Mouse (Mus musculus): ENCODE results near the gene Pym1. TPM values are rescaled to one million over a fixed set of nuclear protein-coding genes. Genes with fewer than 3 reads are reported as not detected.
"Not testable (repeated sequence)": the region's sequence is repeated elsewhere in the genome, so short reads cannot be mapped to it uniquely, and the experiment has no call there.

The Pym1 gene
- polyA plus RNA-seq, 1 experiment from 2014 or later: 55.4 TPM

DNA sequence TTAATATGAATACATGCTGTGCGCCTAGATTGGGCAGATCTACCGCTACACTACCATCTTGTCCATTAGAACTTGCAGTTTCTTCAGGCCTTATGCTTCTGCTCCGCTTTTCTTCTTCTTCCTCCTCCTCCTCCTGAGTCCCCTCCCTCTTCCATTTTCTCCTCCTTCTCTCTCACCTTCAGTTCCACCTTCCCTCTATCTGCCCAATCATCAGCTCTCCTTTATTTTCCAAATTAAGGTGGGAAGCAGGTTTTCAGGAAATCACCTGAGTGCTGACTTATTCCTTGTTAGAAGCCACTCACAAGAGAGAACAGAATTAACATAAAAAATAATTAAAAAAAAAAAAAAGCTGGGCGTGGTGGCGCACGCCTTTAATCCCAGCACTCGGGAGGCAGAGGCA lies 36.4 kb upstream of the Pym1 start:
- H3K27me3 ChIP-seq (replicated peaks; ENCODE audit: control insufficient read depth, insufficient read depth, low read length); H3K9me3 ChIP-seq (replicated peaks; ENCODE audit: control insufficient read depth, low read length); H3K9ac ChIP-seq (ENCODE audit: low read length); H3K36me3 ChIP-seq (ENCODE audit: control insufficient read depth, insufficient read depth, low read length); DNase-seq (ENCODE audit: low spot score); H3K4me2 ChIP-seq (ENCODE audit: low read length); H3K4me1 ChIP-seq (ENCODE audit: control insufficient read depth, insufficient read depth, low read length); ATAC-seq; H3K4me3 ChIP-seq (ENCODE audit: low read depth, low read length); H3K27ac ChIP-seq (ENCODE audit: low read depth, low read length): not testable (repeated sequence)
- WGBS: 95% methylated on average over 7 of the region's 7 CpGs

DNA sequence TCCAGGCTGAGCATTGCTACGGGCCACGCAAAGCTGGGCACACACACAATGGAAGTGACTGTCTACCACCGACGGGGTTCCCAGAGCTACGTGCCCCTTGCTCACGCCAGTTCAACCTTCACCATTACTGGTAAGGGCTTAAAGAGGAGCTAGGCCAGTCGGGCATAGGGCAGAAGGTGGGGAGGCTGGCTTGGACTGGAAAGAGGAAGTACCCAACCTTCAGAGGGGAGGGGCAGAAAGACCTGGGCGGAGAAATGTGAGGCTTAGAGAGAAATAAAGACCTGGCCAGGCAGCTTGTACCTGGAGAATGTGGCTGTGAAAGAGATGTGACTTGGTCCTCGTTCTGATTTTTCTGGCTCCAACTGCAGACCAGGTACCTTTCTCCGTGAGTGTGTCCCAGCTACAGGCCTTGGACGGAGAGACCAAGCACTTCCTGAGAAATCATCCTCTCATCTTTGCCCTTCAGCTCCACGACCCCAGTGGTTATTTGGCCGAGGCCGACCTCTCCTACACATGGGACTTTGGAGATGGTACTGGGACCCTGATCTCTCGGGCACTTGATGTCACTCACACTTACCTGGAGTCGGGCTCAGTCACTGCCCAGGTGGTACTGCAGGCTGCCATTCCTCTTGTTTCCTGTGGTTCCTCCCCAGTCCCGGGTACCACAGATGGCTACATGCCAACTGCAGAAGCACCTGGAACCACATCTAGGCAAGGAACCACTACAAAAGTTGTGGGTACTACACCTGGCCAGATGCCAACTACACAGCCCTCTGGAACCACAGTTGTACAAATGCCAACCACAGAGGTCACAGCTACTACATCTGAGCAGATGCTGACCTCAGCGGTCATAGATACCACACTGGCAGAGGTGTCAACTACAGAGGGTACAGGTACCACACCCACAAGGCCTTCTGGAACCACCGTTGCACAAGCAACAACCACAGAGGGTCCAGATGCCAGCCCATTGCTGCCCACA lies 31.8 kb upstream of the Pym1 start:
- Histone ChIP-seq H3K27me3 (replicated peaks; ENCODE audit: control insufficient read depth, insufficient read depth, low read length) (no peaks in the 10 kb centered on the region), H3K9ac (ENCODE audit: low read length) (no peak overlapping the region), H3K4me3 (ENCODE audit: low read depth, low read length) (no peak overlapping the region), H3K4me1 (ENCODE audit: control insufficient read depth, insufficient read depth, low read length) (no peaks in the 10 kb centered on the region), H3K36me3 (ENCODE audit: control insufficient read depth, insufficient read depth, low read length) (no peaks in the 10 kb centered on the region), H3K4me2 (ENCODE audit: low read length) (no peak overlapping the region), H3K9me3 (replicated peaks; ENCODE audit: control insufficient read depth, low read length) (no peaks in the 10 kb centered on the region), H3K27ac (ENCODE audit: low read depth, low read length) (no peak overlapping the region)
- WGBS: 87% methylated on average over 19 of the region's 19 CpGs
- no peak for ATAC-seq
- DNase-seq (ENCODE audit: low spot score): no peak

DNA sequence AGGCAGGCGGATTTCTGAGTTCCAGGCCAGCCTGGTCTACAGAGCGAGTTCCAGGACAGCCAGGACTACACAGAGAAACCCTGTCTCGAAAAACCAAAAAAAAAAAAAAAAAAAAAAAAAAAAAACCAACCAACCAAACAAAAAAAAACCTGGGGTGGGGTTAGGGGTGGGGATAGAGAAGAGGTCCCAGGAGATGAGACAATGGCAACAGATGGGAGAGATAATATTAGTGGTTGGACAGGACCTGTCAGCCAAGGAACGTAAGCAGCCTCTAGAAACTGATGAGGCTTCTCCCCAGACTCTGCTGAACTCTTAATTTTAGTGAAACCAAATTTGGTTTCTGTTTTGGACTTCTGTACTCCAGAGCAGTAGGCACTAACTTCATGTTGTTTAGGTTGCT lies 22.2 kb upstream of the Pym1 start:
- not testable (repeated sequence) for H3K36me3 ChIP-seq (ENCODE audit: control insufficient read depth, insufficient read depth, low read length); DNase-seq (ENCODE audit: low spot score); H3K9ac ChIP-seq (ENCODE audit: low read length); H3K27ac ChIP-seq (ENCODE audit: low read depth, low read length); H3K4me3 ChIP-seq (ENCODE audit: low read depth, low read length); H3K4me2 ChIP-seq (ENCODE audit: low read length); H3K9me3 ChIP-seq (replicated peaks; ENCODE audit: control insufficient read depth, low read length); H3K27me3 ChIP-seq (replicated peaks; ENCODE audit: control insufficient read depth, insufficient read depth, low read length); H3K4me1 ChIP-seq (ENCODE audit: control insufficient read depth, insufficient read depth, low read length); ATAC-seq
- 80% methylated on average over 3 of the region's 4 CpGs for WGBS

DNA sequence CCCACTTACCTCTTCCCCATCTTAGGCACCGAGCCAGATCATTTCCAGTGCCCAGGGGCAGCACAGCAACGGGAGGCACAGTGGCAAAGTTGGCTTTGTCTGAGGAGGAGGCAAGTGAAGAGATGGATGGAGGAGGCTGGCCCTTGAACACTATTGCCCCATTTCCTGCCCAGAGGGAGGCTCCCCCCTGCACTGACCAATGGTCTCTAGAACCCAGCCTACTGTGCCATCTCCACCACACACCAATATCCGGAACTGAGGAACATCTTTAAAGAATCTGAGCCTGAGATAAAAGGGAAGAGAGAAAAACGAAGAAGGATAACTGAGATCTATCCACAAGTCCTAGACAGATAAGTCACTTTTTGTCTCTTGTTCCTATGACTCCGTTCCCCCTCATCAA lies 19.6 kb upstream of the Pym1 start:
- Histone ChIP-seq H3K27ac (ENCODE audit: low read depth, low read length) (no peak overlapping the region), H3K4me3 (ENCODE audit: low read depth, low read length) (no peak overlapping the region), H3K9me3 (replicated peaks; ENCODE audit: control insufficient read depth, low read length) (no peaks in the 10 kb centered on the region), H3K9ac (ENCODE audit: low read length) (no peak overlapping the region), H3K36me3 (ENCODE audit: control insufficient read depth, insufficient read depth, low read length) (no peaks in the 10 kb centered on the region), H3K4me1 (ENCODE audit: control insufficient read depth, insufficient read depth, low read length) (no peaks in the 10 kb centered on the region), H3K27me3 (replicated peaks; ENCODE audit: control insufficient read depth, insufficient read depth, low read length) (no peaks in the 10 kb centered on the region), H3K4me2 (ENCODE audit: low read length) (no peak overlapping the region)
- no peak for ATAC-seq
- DNase-seq (ENCODE audit: low spot score): no peak
- WGBS: 82% methylated on average over 5 of the region's 5 CpGs

DNA sequence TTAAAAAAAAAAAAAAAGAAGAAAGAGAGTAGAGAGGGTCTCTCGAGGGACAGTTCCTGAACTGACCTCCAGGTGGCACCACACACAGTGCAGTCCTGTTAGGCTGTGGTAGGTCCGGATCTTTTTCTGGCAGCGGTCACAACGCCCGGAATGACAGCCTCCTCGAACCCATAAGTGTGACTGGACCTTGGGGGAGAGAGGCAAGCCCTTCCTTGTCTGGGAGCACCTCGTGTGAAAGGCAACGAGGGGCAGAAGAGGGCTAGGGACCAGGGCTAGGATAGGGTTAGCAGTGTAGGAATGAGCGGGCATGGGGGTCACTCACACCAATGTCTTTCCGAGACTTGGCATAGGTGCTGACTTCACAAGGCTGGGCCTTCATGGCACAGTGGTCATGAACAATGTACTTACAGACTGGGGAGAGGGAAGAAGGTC lies 16.7 kb upstream of the Pym1 start:
- peak; percentile 78 for DNase-seq (ENCODE audit: low spot score)
- peak; percentile 67 for ATAC-seq
- H3K4me1 ChIP-seq (ENCODE audit: control insufficient read depth, insufficient read depth, low read length): no peaks in the 10 kb centered on the region
- no peak overlapping the region for H3K4me3 ChIP-seq (ENCODE audit: low read depth, low read length)
- H3K27ac ChIP-seq (ENCODE audit: low read depth, low read length): no peak overlapping the region
- H3K36me3 ChIP-seq (ENCODE audit: control insufficient read depth, insufficient read depth, low read length): no peaks in the 10 kb centered on the region
- no peak overlapping the region for H3K9ac ChIP-seq (ENCODE audit: low read length)
- no peaks in the 10 kb centered on the region for H3K27me3 ChIP-seq (replicated peaks; ENCODE audit: control insufficient read depth, insufficient read depth, low read length)
- 17% methylated on average over 10 of the region's 10 CpGs for whole genome bisulfite sequencing
- H3K4me2 ChIP-seq (ENCODE audit: low read length): no peak overlapping the region
- no peaks in the 10 kb centered on the region for H3K9me3 ChIP-seq (replicated peaks; ENCODE audit: control insufficient read depth, low read length)

DNA sequence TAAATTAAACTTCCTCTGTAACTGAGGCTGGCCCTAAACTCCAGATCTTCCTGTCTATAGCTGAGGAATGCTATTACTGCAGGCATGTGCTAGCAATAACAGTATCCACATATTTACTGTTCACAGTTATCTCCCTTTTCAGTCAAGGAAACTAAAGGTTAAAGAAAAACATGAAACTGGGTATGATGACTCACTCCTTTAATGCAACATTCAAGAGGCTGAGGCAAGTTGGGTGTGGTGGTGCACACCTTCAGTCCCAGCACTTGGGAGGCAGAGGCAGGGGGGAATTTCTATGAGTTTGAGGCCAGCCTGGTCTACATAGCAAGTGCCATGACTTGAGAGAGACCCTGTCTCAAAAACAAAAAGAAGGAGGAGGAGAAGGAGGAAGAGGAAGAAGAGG lies 15.7 kb upstream of the Pym1 start:
- Histone ChIP-seq H3K36me3 (ENCODE audit: control insufficient read depth, insufficient read depth, low read length) (no peaks in the 10 kb centered on the region), H3K27me3 (replicated peaks; ENCODE audit: control insufficient read depth, insufficient read depth, low read length) (no peaks in the 10 kb centered on the region), H3K4me1 (ENCODE audit: control insufficient read depth, insufficient read depth, low read length) (no peaks in the 10 kb centered on the region), H3K4me2 (ENCODE audit: low read length) (no peak overlapping the region), H3K27ac (ENCODE audit: low read depth, low read length) (no peak overlapping the region), H3K9ac (ENCODE audit: low read length) (no peak overlapping the region), H3K4me3 (ENCODE audit: low read depth, low read length) (no peak overlapping the region), H3K9me3 (replicated peaks; ENCODE audit: control insufficient read depth, low read length) (no peaks in the 10 kb centered on the region)
- no peak for ATAC-seq
- DNase-seq (ENCODE audit: low spot score): no peak

DNA sequence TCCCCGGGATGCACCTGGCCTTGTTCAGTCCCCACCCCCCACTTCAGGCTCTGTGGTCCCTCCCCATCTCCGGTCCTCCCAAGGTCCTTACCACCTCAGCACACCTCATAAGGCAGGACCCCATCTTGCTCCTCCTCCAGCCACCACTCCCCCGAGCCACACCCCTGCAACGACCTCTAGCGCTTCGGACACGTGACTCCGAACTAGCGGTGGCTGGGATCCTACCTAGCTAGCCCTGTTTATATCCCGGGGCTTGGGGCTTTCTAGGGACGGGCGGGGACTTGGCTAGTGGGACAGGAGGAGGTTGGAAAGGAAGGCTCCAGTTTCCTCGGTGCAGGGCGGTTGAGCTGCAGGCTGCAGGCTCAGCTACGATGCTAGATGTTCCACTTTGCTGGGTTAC lies 10.3 kb upstream of the Pym1 start:
- DNase-seq (ENCODE audit: low spot score) (no peak), ATAC-seq (no peak)
- no peaks in the 10 kb centered on the region for H3K36me3 ChIP-seq (ENCODE audit: control insufficient read depth, insufficient read depth, low read length)
- no peaks in the 10 kb centered on the region for H3K4me1 ChIP-seq (ENCODE audit: control insufficient read depth, insufficient read depth, low read length)
- 3% methylated on average over 15 of the region's 15 CpGs for WGBS
- no peak overlapping the region for H3K9ac ChIP-seq (ENCODE audit: low read length)
- H3K27me3 ChIP-seq (replicated peaks; ENCODE audit: control insufficient read depth, insufficient read depth, low read length): peaks cover 9% of the 10 kb centered on the region; the same call in 1 of the 2 replicates
- H3K9me3 ChIP-seq (replicated peaks; ENCODE audit: control insufficient read depth, low read length): no peaks in the 10 kb centered on the region
- no peak overlapping the region for H3K27ac ChIP-seq (ENCODE audit: low read depth, low read length)
- no peak overlapping the region for H3K4me3 ChIP-seq (ENCODE audit: low read depth, low read length)
- peak overlapping the region; percentile 10; the same call in 1 of the 2 replicates for H3K4me2 ChIP-seq (ENCODE audit: low read length)

DNA sequence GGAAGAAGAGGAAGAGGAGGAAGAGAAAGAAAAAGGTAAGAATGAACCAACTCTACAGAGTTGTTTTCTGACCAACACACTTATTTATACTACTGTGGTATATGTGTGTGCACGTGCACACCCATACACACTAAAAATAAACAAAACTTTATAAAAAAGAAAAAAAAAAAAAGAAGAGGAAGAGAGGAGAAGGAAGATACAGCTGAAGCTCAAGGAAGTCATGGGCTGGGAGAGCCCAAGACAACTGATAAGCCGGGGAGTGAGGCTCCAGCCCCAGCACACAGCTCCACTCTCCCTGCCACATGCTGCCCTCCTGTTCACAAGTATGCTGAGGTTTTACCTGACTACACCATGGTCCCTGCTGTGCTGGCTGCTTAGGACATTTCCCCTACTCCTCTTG lies 7.4 kb upstream of the Pym1 start:
- Histone ChIP-seq H3K27ac (ENCODE audit: low read depth, low read length) (no peak overlapping the region), H3K4me3 (ENCODE audit: low read depth, low read length) (no peak overlapping the region), H3K9me3 (replicated peaks; ENCODE audit: control insufficient read depth, low read length) (no peaks in the 10 kb centered on the region), H3K4me2 (ENCODE audit: low read length) (no peak overlapping the region), H3K9ac (ENCODE audit: low read length) (no peak overlapping the region), H3K4me1 (ENCODE audit: control insufficient read depth, insufficient read depth, low read length) (peaks cover 8% of the 10 kb centered on the region; the same call in 1 of the 2 replicates), H3K36me3 (ENCODE audit: control insufficient read depth, insufficient read depth, low read length) (no peaks in the 10 kb centered on the region), H3K27me3 (replicated peaks; ENCODE audit: control insufficient read depth, insufficient read depth, low read length) (peaks cover 28% of the 10 kb centered on the region)
- no peak for DNase-seq (ENCODE audit: low spot score)
- ATAC-seq: no peak
- WGBS: 76% methylated on average over 2 of the region's 2 CpGs

DNA sequence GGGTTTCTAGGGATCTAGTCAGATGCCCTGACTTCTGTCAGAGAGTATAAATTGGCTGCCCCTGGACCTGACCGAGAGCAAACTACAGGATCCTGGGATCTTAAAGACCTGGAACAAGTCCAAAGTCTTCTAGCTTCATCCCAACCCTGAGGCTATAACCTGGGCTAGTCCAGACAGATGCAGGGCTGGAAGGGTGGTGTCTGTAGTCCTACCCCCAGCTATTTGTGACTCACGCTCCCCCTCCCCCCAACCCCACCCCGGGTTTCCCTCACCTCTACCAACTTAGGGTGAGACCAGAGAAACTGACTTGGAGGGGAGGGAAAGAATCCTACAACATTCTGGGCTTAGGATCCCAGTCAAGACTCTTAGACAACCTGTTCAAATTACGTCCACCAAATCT lies 5.1 kb upstream of the Pym1 start:
- ATAC-seq: no peak
- Histone ChIP-seq H3K4me3 (ENCODE audit: low read depth, low read length) (no peak overlapping the region), H3K4me2 (ENCODE audit: low read length) (no peak overlapping the region), H3K36me3 (ENCODE audit: control insufficient read depth, insufficient read depth, low read length) (no peaks in the 10 kb centered on the region), H3K4me1 (ENCODE audit: control insufficient read depth, insufficient read depth, low read length) (peaks cover 9% of the 10 kb centered on the region; the same call in 1 of the 2 replicates), H3K27ac (ENCODE audit: low read depth, low read length) (no peak overlapping the region), H3K27me3 (replicated peaks; ENCODE audit: control insufficient read depth, insufficient read depth, low read length) (peaks cover 29% of the 10 kb centered on the region), H3K9me3 (replicated peaks; ENCODE audit: control insufficient read depth, low read length) (no peaks in the 10 kb centered on the region), H3K9ac (ENCODE audit: low read length) (no peak overlapping the region)
- no peak for DNase-seq (ENCODE audit: low spot score)
- 41% methylated on average over 4 of the region's 4 CpGs for WGBS
